Mouse (Mus musculus) kidney, postnatal 14 days (tissue): ENCODE measurements at regions not wholly inside any gene's neighbourhood (a gene's known extent, or its start where the extent isn't known, plus 50 kb on each side); places are given as distances from the start of the nearest gene placed in this dataset.

Experiments
- DNase-seq: peaks from one replicate; pipeline ENCODE4 v3.0.0; 2022; ENCODE audit warnings: mixed read lengths

- DNase-seq = no peak
Measured at GRCm38 (mm10) chr12:90946528-90946918, 208.3 kb upstream of the Dio2 start.

GRCm38 (mm10) chr12:90945743-90946527 lies 207.7 kb upstream of the Dio2 start:
- no peak for DNase-seq

- DNase-seq = no peak
Measured at GRCm38 (mm10) chr12:90932684-90933083, 194.4 kb upstream of the Dio2 start.

GRCm38 (mm10) chr12:90932201-90932600 lies 194.0 kb upstream of the Dio2 start:
- DNase-seq = no peak

- DNase-seq = no peak
Measured at GRCm38 (mm10) chr12:90930091-90930715, 192.0 kb upstream of the Dio2 start.

- DNase-seq = no peak
Measured at GRCm38 (mm10) chr12:90923603-90924002, 185.4 kb upstream of the Dio2 start.

- no peak for DNase-seq
Measured at GRCm38 (mm10) chr12:90923148-90923547, 184.9 kb upstream of the Dio2 start.

- DNase-seq = no peak
Measured at GRCm38 (mm10) chr12:90921227-90921626, 183.0 kb upstream of the Dio2 start.

- DNase-seq = peak; percentile 10
Measured at GRCm38 (mm10) chr12:90915929-90916713, 177.9 kb upstream of the Dio2 start.

- peak; percentile 8 for DNase-seq
Measured at GRCm38 (mm10) chr12:90903991-90904390, 165.8 kb upstream of the Dio2 start.

- no peak for DNase-seq
Measured at GRCm38 (mm10) chr12:90893655-90894370, 155.6 kb upstream of the Dio2 start.

GRCm38 (mm10) chr12:90876230-90877005 lies 138.2 kb upstream of the Dio2 start:
- no peak for DNase-seq

GRCm38 (mm10) chr12:90874840-90875239 lies 136.6 kb upstream of the Dio2 start:
- DNase-seq = no peak

GRCm38 (mm10) chr12:90873959-90874358 lies 135.7 kb upstream of the Dio2 start:
- DNase-seq = no peak

GRCm38 (mm10) chr12:90866597-90866996 lies 128.4 kb upstream of the Dio2 start:
- DNase-seq = no peak

- no peak for DNase-seq
Measured at GRCm38 (mm10) chr12:90862632-90863031, 124.4 kb upstream of the Dio2 start.

- peak; percentile 14 for DNase-seq
Measured at GRCm38 (mm10) chr12:90857746-90858145, 119.5 kb upstream of the Dio2 start.

GRCm38 (mm10) chr12:90810666-90811065 lies 72.4 kb upstream of the Dio2 start:
- DNase-seq = no peak

- no peak for DNase-seq
Measured at GRCm38 (mm10) chr12:90790562-90790961, 52.3 kb upstream of the Dio2 start.
